Mouse (Mus musculus) urinary bladder, postnatal 25 days (tissue): ENCODE data around the gene Btd.

ENCODE experiments used
- DNase-seq: peaks from one replicate; pipeline ENCODE4 v3.0.0; 2022; ENCODE audit warnings: low spot score

The Btd gene

DNA sequence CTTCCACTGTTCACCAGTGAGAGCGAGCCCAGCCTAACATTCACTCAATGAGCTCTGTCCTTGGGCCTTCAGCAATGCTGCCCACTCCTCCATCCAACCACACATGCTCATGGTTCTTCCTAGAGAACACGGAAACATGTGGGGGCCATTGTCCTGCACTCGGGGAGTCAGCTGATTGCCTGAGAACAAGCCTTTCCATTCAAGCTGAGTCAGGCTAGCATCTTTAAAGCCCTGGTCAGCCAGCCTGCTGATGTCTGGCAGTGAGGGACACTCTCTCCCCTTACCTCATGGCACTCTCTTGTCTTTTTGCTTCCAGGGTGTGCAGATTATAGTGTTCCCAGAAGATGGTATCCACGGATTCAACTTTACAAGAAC is 24.7 kb downstream of the Btd start:
- DNase-seq, result no peak

DNA sequence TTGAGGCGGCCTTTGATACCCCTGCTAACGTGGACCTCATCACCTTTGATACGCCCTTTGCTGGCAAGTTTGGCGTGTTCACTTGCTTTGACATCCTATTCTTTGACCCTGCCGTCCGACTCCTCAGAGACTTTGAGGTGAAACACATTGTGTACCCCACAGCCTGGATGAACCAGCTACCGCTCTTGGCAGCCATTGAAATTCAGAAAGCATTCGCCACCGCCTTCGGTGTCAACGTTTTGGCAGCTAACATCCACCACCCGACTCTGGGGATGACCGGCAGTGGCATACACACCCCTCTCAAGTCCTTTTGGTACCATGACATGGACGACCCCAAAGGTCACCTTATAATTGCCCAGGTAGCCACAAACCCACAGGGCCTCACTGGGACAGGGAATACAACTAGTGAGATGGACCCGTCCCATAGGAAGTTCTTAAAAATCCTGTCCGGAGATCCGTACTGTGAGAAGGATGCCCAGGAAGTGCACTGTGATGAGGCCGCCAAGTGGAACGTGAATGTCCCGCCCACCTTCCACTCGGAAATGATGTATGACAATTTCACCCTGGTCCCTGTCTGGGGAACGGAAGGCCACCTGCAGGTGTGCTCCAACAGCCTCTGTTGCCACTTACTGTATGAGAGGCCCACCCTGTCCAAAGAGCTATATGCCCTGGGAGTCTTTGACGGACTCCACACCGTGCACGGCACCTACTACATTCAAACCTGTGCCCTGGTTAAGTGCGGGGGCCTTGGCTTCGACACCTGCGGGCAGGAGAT is 26.3 kb downstream of the Btd start:
- no peak for DNase-seq

DNA sequence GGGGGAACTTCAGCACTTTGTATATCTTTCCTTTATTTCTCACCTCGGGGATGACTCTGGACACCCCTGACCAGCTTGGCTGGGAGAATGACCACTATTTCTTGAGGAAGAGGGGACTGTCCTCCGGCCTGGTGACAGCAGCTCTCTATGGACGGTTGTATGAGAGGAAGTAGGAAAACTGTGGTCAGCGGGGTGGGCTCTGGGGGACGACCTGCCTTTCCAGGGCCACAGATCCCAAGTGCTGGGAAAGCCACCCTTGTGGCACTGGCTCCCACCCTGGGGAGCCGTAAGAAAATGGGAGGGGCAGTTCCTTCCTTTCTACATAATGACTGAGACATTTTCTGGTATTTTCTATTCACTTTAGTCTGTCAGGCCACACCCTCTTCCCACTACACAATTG is 26.9 kb downstream of the Btd start:
- DNase-seq, result no peak

DNA sequence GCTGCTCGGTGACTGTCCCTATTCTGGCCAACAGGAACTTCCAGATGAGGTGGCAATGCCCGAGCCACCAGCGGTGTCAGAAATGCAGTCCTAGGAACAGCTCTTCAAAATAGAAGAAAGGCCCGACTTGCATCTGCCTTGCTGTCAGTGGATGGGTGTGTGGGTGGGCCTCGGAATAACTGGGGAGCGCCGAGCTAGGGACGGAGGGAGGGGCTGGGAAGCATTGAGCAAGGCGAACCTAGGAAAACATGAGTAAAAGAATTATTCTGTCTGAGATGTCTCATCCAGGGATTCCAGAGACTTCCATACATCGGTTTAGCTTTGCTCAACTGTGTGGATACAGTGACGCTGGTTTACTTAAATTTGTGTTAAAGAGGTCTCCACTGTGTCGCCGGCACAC is 27.5 kb downstream of the Btd start:
- DNase-seq, result no peak

DNA sequence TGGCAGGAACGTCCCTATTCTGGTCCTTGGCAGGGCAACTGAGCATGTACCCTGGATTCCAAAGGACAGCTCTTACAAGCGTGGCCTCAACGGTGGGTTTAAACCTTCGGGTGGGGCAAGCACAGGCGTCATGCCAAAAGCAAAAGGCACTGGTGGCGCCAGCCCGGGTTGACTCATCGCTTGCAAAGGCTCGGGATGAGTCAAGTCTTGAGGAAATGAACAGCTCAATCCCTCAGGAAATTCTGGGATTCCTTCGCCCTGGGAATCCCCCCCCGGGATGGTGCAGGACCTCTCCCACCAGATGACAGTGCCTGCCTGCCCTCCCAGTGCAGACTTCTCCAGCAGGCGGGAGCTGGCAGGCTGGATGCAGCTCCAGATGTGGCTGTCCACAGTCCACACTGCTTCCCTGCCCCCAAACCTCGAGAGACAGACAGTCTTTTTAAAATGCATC is 28.4 kb downstream of the Btd start:
- peak; percentile 74 for DNase-seq

GRCm38 (mm10) chr14:31669642-31670490 is 29.0 kb downstream of the Btd start:
- no peak for DNase-seq

DNA sequence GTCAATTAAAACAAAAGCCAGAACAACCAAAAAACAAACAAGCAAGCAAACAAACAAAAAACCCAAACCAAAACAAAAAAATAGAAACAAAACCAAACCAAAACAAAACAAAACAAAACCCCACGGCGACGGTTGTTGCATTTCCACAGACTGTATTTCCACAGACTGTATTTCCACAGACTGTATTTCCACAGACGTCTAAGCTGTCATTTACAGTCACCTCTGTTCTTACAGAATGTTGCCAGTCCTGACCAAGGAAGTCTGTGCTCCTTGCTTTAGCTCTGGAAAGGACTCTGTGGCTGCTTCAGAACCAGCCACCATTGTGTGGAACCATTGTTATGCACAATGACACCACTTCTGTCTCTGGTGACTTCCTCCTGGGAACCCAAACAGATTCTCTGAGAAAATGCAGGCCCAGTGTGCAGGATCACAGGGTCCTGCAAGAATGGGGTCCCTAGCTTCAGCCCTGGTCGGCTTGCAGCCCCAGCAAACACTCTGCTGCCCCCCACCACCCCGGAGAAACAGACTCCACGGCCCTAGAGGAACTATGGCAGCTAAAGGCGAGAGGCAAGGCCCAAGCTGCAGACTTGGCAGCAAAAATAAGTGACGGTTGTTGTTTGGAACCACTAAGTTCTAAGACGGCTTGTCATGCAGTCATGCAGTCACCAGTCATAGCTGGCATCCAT is 30.9 kb downstream of the Btd start:
- no peak for DNase-seq

- DNase-seq, result no peak
Observed at GRCm38 (mm10) chr14:31680656-31681055, 39.8 kb downstream of the Btd start.

- no peak for DNase-seq
Observed at GRCm38 (mm10) chr14:31681291-31681690, 40.5 kb downstream of the Btd start.

GRCm38 (mm10) chr14:31681931-31682555 is 41.2 kb downstream of the Btd start:
- DNase-seq, result no peak

GRCm38 (mm10) chr14:31683610-31684009 is 42.8 kb downstream of the Btd start:
- no peak for DNase-seq

DNA sequence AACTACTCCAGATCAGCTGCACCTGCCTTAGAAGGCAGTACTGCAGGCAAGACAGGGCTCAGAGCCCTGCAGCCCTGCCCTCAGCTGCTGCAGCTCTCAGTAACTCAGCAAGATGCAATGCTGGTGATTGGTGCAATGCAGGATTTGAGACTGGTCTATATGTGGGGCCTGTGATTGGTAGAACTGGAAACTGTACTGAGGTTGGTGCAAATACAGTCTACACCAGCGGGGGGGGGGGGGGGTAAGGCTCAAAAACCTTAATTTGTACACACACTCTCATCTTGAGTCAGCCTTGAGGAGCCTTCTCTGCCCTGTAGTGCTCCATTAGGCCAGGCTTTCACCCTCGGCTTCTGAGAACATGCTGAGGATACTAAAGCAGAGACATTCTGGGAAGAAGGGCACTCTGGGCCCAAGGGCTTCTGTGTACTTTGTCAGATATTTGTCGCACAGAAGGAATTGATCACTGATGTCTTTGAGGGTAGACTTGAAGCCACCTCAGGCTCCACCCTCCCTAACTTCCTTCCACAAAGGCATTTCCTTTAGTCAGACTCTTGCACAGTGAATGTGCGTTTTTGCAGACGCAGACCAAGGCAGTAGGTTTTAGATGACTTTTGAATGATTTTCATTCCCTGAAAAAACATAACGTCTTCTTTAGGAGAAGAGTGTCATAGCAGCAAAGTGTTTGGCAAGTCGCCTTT is 43.7 kb downstream of the Btd start:
- no peak for DNase-seq

DNA sequence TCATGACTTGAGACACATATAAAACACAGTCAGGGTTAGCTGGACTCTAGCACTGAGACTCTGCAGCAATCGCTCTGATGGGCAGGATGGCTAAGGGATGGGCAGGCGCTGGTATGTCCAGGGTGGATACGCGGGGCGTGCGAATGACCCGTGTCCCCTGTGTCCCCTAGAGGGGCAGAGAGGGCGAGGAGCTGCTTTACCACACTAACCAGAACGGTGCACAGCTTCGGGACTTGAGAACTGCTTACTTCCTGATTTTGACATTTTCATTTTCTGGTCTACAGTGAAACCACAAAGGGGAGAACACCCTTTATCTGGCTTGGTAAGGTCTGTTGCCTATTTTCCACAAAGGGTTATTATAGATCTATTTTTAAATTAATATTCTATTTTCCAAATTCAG is 44.9 kb downstream of the Btd start:
- DNase-seq, result no peak

GRCm38 (mm10) chr14:31686231-31686630 is 45.4 kb downstream of the Btd start:
- no peak for DNase-seq

DNA sequence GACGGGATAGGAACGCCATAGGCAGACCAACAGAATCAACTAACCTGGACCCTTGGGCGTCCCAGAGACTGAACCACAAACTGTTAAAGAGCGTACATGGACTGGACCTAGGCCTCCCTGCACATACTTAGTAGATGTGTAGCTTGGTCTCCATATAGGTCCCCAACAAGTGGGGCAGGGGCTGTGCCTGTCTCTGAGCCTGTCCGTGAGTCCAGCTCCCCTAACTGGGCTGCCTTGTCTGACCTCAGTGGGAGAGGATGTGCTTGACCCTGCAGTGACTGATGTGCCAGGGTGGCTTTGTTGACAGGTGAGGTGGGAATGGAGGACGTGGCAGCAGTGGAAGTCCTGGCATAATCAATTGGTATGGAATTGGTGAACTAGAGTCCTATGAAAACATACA is 51.7 kb downstream of the Btd start:
- DNase-seq, result no peak

DNA sequence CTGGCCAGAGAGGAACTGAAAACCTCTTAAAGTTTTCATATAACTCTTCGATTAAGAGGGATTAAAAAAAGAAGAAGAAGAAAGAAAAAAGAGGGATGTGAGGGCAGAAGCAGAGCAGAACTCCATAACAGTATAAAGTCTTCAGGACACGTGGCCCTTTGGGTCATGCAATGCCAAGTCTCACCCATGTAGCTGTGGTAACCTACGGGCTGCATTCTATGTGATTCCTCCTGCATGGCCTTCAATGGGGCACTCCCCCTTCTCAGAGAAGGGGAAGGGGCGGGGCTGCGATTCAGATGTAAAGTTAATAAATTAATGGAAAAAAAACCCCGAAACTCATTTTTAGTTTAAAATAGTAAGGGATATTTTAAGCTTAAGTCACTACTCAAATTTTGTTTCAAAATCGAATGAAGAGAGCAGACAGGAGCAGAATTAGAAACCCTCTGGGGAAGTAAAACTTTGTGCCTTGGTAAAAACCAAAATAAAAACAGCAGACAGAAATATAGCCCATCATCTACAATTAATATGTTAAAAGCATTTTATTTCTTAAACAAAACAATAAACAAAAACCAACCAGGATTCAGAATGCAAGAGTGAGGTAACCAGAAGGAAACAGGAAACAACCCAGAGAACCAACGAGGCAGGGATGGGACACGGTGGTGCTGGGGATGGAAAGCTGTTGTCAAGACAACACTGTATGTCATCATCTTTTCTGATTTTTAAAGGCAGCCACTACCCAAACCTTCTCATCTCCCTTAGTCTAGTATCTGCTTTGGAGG is 55.6 kb downstream of the Btd start:
- no peak for DNase-seq

- no peak for DNase-seq
Observed at GRCm38 (mm10) chr14:31696985-31697303, 56.1 kb downstream of the Btd start.

GRCm38 (mm10) chr14:31697346-31697745 is 56.5 kb downstream of the Btd start:
- no peak for DNase-seq

GRCm38 (mm10) chr14:31697755-31698154 is 56.9 kb downstream of the Btd start:
- DNase-seq, result no peak

GRCm38 (mm10) chr14:31700376-31700775 is 59.5 kb downstream of the Btd start:
- DNase-seq, result no peak

GRCm38 (mm10) chr14:31709343-31709742 is 68.5 kb downstream of the Btd start:
- DNase-seq, result no peak
